Mouse (Mus musculus) granulocyte monocyte progenitor cell, adult 5-6 weeks (primary cell): ENCODE measurements around the gene Prnd. TPM values are rescaled to one million over a fixed set of nuclear protein-coding genes. Genes with fewer than 3 reads are reported as not detected.
A peak's percentile ranks its signal among the peaks of the same experiment; 100 is the strongest.

Experiments used
- ATAC-seq: replicated peaks from 2 replicates; pipeline ENCODE4 v1.8.0; 2016; ENCODE audit warnings: mild to moderate bottlenecking, moderate TSS enrichment, inconsistent platforms; ENCODE audit not compliant: poor library complexity, severe bottlenecking
- total RNA-seq, 2 experiments: library from RNA; stranded (forward) in 1 of 2; stranded (reverse) in 1 of 2; fragments of 200-712, 200-1000 nt in 1 of 2; fragments of >200 nt in 1 of 2; fragmentation: Nextera tagmentation in 1 of 2; gene quantifications; 2 replicates each; pipeline ENCODE4 v1.2.3; 2014 to 2017

Prnd gene
- total RNA-seq, 2 experiments from 2014 or later: not detected

DNA sequence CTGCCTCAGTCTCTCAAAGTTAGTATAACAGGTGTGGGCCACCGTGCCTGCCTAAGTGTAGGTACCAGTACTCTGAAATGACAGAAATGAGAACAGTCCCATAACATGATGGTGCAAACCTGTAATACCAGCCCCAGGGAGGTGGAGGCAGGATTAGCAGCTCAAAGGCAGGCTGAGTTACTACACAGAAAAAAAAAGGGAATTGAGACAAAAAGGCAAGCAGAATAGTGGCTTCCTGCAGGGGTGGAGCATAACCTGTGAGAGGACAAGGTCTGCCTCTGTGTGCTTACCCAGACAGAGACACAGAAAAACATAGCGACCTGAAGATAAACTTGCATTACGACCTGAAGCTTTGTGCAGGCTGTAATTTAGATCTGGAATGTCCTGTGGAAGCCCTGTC is 26.0 kb downstream of the Prnd start:
- peak; percentile 81 for ATAC-seq

DNA sequence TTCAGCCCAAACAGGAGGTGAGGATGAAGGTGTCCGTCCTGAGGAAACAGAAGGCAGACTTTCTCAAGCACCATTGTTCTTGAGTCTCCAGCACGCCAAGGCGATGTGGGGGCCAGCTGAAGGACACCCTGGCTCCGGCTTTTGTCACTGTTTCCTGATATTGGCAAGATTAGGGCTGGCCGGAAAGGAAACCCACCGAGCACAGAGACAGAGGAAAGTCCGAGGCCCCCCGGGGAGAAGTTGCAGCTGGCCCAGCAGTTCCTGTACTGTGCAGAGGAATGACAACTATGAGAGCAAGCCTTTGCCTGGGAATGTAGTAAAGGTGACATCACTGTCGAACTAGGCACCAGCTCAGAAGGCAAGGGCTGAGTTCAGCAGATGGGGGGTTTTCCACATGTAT is 30.2 kb downstream of the Prnd start:
- peak; percentile 44 for ATAC-seq

DNA sequence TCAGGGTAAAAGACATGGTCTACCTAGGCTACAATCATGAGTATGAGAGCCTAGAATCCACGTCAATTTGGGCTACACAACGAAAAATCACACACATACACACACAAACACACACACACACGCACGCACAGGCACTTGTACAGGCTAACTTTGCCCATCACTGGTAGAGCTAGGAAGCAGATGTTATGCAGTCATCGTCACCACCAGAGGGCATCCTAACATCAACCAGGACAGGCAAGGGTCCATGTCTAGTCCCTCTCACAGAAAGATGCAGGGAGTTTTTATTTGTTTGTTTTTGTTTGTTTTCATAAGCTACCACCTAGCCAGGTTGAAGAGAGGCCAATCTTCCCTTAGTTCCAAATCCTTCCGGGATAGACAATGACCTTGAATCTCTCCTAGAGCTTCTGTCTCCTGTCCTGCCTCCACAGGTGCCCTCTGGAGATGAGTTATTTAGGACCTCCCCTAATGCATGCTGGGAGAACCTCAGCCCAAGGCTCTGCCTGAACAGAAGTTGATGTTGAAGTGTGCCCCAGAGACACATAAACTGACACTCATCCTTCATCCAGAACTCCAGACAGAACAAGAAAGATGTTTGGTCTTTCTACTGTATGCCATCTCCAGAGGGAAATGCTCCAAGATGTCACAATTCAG is 32.0 kb downstream of the Prnd start:
- peak; percentile 81 for ATAC-seq

- no peak for ATAC-seq
These were observed 37.3 kb downstream of the Prnd start for GRCm38 (mm10) chr2:131987950-131988349.

GRCm38 (mm10) chr2:131988550-131988949 is 37.9 kb downstream of the Prnd start:
- ATAC-seq: no peak

DNA sequence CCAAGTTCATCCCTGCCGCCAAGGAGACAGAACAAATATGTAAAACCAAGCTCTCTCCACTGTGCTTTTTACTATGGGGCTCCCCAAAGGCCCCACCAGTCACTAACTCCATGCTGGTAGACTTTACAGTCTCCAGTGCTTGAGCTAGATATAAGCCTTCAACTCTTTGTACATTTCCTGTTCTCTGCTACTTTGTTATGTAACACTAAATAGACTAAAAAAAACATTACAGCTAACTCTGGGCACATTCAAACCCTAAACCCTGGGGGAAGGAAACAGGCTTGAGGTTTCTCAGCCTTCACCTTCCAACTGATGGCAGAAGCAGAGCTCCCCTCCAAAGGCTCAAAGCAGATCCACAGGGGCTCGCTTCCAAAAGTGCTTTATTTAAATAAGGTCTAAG is 41.8 kb downstream of the Prnd start:
- peak; percentile 71 for ATAC-seq

- no peak for ATAC-seq
These were observed 42.5 kb downstream of the Prnd start for GRCm38 (mm10) chr2:131993151-131993550.

- ATAC-seq: no peak
These were observed 43.0 kb downstream of the Prnd start for GRCm38 (mm10) chr2:131993563-131994088.

DNA sequence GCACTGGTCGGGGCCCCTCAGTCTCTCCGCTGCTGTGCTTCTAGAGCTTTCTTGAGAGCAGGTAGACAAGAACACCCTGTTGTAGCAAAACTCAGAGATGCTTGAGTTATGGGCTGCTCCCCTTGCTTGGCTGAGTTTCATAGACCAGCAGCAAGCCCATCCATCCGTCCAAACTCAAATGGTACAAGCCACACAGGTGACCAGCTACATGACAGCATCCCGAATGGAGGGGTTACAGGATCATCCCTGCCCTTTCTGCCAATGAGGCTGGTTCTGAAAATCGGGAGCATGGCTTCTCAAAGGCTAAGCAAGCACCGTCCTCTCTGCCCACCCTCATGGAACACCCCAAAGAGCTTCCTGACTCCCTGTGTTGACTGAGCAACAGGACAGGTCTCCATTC is 44.3 kb downstream of the Prnd start:
- no peak for ATAC-seq

DNA sequence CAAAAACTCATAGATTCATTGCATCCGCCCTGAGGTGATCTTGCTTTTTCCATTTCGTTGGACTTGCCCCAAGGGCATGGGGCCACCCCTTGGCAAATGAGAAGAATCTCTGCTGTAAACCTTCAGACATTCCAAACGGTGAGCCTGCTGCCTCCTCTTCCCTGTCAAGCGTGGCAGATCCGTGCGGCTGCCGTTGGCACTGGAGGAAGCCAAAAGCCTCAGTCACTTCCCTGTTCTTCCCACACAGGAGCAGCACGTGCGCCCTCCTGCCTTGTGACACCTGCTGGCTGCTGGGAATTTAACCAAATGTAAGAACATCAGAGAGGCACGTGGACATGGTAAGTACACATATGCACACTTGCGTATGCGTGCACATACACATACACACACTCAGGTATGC is 45.1 kb downstream of the Prnd start:
- ATAC-seq: peak; percentile 50

GRCm38 (mm10) chr2:131996369-131996768 is 45.7 kb downstream of the Prnd start:
- no peak for ATAC-seq

GRCm38 (mm10) chr2:131997356-131997755 is 46.7 kb downstream of the Prnd start:
- ATAC-seq: no peak

DNA sequence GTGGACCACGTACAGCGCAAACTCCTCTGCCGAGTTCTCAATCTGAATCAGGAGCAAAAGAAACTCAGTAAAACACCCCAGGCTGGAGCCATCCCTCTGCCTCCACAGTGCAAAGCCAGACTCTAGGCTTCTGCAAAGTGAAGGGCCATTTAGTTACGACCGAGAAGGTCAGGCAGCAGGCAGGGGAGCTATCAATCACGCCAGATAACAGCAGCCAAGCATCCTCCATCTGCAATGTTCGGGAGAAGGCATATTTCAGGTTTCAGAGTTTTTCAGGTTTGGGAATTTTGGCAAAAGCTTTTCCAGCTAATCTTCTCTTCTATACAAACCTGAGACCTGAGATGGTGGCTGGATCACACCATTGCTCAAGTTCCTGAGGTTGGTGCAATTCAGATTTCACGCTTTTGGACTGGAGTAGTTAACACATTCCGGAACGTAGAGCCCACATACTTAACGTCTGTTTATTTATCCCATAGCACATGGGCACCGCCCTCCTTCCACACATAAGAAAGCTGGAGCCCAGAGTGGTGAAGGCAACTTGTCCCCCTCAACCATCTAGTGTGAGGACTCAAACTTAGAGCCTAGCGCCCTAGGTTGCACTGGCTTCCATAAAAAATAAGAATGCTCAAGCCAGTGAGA is 51.2 kb downstream of the Prnd start:
- ATAC-seq: no peak

DNA sequence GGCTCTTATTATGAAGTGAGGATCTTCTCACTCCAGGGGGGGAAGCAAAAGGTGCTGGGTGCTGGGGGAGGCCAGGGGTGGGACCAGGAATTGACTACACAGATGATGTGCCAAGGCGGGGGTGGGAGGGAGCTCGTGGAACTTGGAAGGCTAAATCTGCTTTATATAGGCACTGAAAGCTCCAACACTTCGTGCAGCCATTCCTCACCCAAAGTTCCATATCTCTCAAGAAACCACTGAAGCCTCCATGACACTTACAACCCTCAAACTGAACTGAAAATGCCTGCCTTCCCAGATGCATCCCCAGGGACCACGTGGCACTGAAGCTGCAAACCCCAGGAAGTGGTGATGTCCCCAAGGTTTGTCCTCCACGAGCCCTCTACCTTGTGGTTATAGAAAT is 53.3 kb downstream of the Prnd start:
- no peak for ATAC-seq

DNA sequence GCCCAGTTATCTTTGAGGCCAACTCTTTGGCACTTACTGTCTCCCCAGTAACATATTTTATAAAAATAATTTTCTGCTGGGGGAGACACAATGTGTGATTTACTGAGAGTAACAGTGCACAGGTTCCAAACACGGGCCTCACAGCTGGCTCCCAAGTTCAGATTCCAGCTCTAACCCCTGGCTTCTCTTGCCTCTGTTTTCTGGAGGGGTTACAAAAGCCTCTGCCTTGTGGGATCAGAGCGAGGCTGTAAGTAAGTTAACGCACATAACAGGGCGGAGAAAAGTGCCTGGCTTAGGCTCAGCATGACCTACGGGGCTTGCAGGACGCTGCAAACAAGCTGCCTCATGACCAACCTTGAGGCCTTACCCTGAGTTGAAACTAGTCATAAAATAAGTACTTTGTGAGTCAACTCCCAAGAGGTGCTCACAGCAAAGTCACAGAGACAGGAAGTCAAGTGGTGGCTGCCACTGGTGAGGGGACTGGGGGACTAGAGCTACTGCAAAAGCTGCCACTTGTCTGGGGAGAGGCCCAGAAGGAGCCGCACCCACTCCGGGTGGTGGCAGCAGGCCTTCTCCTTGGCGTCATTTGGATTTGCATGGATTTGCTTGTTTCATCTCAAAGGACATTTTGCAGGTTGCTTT is 54.0 kb downstream of the Prnd start:
- no peak for ATAC-seq

GRCm38 (mm10) chr2:132005445-132005844 is 54.8 kb downstream of the Prnd start:
- no peak for ATAC-seq

Other genes with a start within 250 kb of the Prnd start
- not detected in 2 replicates for gene Erv3, start 91.1 kb upstream of the Prnd start, total RNA-seq (2014; fragmentation: Nextera tagmentation)
- not detected in 2 replicates for gene Erv3, start 91.1 kb upstream of the Prnd start, total RNA-seq (2017)
- 1.2 TPM in 1 of 2 replicates, not detected in the other for gene Prnp, start 40.9 kb upstream of the Prnd start, total RNA-seq (2014; fragmentation: Nextera tagmentation)
- 1.6 and 2.9 TPM in 2 replicates for gene Prnp, start 40.9 kb upstream of the Prnd start, total RNA-seq (2017)
- gene Prn, start 40.9 kb upstream of the Prnd start, total RNA-seq (2014; fragmentation: Nextera tagmentation): not detected in 2 replicates
- gene Prn, start 40.9 kb upstream of the Prnd start, total RNA-seq (2017): not detected in 2 replicates
- 43.5 and 54.8 TPM in 2 replicates for gene Rassf2, start 79.4 kb downstream of the Prnd start, total RNA-seq (2014; fragmentation: Nextera tagmentation)
- 57.9 and 76.3 TPM in 2 replicates for gene Rassf2, start 79.4 kb downstream of the Prnd start, total RNA-seq (2017)
- 4.5 and 12.5 TPM in 2 replicates for gene Slc23a2, start 194.2 kb downstream of the Prnd start, total RNA-seq (2014; fragmentation: Nextera tagmentation)
- gene Slc23a2, start 194.2 kb downstream of the Prnd start, total RNA-seq (2017): 5.6 and 17.1 TPM in 2 replicates